Mouse (Mus musculus): ENCODE measurements around the gene Tcl1b4.

GRCm38 (mm10) chr12:105224621-105225320 lies 23.0 kb downstream of the Tcl1b4 start:
- TF ChIP-seq POLR2A (IDR thresholded peaks at IDR 0.05; ENCODE audit: low read depth, low read length) (no peak), CTCF (IDR thresholded peaks at IDR 0.05; ENCODE audit: extremely low read depth, insufficient read depth, insufficient read length, insufficient replicate concordance) (no peak)
